Mouse (Mus musculus): Measurements from ENCODE around the gene Sdk1.

The Sdk1 gene

GRCm38 (mm10) chr5:142036536-142036935 lies 795.2 kb downstream of the Sdk1 start:
- no peak for DNase-seq

- no peak for DNase-seq
Observed at GRCm38 (mm10) chr5:142039236-142039635, 797.9 kb downstream of the Sdk1 start.

DNA sequence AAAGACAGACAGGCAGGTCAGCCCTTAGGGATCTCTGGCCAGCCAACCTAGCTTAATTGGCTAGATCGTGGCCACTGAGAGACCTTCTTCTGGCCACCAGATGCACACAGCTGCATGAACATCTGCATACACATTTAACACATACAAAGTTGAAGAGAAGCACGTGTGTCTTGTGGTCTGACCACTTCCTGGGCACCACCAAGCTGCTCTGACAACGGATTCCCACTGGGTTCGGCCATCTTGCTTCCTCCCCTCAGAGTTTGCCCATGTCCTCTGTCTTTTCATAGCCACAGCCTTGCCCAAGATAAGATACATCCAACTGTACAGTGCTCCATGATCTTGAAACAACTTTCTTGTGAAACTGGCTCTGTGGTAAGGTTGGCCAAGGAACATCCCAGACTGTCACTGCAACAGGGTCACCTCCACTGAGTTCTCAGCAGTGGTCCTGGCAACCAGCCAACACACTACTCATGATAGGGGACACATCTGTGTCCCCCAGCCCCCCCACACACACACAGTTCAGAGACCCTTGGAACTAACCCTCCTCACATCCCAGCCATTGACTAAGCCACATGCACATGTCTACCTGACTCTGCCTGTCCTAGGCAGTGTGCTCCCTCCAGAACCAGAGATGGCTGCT lies 798.7 kb downstream of the Sdk1 start:
- DNase-seq, result no peak

- DNase-seq, result no peak
Observed at GRCm38 (mm10) chr5:142041226-142041802, 800.0 kb downstream of the Sdk1 start.

GRCm38 (mm10) chr5:142061781-142062180 lies 820.5 kb downstream of the Sdk1 start:
- no peak for DNase-seq

DNA sequence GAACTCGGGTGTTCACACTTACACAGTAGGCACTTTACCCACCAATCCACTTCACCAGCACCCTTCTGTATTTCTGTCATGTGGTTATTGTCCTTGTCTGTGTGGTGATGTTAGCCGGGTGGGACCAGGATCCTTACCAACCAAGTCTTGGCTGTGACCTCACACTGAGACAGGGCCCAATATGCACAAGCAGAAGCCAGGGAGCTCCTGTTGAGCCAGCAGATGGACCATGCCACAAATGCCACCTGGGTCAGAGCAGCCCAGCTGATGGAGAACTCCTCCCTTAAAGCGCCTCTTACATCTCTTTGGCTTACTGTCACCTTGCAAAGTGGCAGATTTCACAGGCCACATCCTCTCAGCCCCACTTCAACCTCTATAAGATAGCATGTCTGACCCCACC lies 830.0 kb downstream of the Sdk1 start:
- DNase-seq, result peak; percentile 59

DNA sequence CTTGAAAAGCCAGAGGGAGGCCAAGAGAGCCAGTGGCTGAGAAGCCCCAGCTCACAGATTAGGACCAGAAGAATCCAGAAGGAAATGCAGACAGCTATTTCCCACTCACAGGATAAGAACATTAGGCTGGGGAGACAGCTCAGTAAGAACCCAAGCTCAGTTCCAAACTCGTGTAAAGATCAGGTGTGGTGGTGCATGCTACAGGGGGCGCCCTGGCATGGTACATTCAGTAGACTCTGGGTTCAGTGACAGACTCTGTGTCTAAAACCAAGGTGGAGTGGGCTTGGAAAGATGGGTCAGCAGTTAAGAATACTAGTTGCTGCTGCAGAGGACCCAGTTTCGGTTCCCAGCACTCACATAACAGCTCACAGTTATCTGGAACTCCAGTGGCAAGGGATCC lies 832.6 kb downstream of the Sdk1 start:
- no peak for DNase-seq

DNA sequence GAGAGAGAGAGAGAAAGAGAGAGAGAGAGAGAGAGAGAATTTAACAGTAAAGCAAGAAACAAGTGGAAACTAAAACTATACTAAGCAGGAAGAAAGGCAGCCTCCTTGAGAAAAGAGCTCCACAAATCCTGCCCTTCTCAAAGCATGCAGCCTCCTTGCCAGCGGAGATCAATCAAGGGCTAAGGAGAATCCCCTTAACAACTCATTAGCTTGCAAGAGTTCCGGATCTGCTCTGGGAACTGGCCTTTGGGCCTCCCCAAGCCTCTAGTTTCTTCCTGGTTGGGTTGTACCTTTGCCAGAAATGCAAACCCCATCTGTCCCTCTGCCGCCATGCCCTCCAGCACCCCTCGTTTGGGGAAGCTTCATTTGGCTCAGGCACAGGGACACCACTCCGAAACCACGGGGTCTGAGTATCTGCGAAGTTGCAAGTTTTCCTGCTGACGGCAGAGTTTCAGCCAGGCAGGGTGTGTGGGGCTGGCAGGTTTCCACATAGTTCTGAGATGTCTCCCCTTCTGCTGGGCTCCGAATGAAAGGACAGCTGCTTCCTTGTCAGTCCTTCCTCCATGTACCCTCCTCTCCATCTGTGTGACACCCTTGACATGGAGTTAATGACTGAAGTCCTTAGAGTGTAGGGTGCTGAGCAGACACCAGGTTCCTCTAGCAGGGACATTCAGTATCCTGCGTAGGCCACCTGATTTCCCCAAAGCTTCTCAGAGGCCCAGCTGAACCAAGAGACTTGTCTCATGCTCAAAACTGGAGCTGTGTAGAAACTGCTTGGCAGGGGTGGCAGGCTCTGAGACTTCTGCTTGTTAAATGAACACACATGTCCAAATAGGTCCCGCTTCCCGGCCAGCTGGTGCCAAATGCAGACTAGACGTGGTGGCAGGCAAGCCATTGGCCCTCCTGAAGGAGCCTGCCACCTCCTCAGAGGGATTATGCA lies 833.5 kb downstream of the Sdk1 start:
- DNase-seq, result peak; percentile 53

- DNase-seq, result no peak
Observed at GRCm38 (mm10) chr5:142080661-142081060, 839.4 kb downstream of the Sdk1 start.

- DNase-seq, result peak; percentile 76
Observed at GRCm38 (mm10) chr5:142081076-142081475, 839.8 kb downstream of the Sdk1 start.

DNA sequence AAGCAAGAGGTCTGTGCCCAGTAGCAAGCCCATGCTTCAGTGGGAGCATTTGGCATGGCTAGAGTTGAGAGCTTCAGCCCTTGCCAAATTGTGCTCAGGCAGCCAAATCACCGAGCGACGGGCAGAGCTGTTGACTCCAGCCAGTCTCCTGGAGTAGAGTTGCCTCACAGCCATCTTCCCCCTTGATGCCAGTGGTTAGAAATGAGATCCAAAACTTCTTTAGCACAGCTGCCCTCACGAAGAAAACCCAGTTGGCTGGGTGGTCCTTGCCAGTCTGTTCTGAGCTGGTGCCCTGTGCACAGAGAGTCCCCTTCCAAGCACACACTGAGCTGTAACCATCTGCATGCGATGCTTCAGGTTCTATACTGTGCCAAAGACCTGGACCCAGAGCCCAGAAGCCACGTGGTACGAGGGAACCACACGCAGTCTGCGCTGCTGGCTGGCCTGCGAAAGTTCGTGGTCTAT lies 855.1 kb downstream of the Sdk1 start:
- peak; percentile 88 for DNase-seq

- peak; percentile 25 for DNase-seq
Observed at GRCm38 (mm10) chr5:142100176-142100575, 858.9 kb downstream of the Sdk1 start.

GRCm38 (mm10) chr5:142107434-142107833 lies 866.1 kb downstream of the Sdk1 start:
- no peak for DNase-seq

GRCm38 (mm10) chr5:142111989-142112388 lies 870.7 kb downstream of the Sdk1 start:
- no peak for DNase-seq

DNA sequence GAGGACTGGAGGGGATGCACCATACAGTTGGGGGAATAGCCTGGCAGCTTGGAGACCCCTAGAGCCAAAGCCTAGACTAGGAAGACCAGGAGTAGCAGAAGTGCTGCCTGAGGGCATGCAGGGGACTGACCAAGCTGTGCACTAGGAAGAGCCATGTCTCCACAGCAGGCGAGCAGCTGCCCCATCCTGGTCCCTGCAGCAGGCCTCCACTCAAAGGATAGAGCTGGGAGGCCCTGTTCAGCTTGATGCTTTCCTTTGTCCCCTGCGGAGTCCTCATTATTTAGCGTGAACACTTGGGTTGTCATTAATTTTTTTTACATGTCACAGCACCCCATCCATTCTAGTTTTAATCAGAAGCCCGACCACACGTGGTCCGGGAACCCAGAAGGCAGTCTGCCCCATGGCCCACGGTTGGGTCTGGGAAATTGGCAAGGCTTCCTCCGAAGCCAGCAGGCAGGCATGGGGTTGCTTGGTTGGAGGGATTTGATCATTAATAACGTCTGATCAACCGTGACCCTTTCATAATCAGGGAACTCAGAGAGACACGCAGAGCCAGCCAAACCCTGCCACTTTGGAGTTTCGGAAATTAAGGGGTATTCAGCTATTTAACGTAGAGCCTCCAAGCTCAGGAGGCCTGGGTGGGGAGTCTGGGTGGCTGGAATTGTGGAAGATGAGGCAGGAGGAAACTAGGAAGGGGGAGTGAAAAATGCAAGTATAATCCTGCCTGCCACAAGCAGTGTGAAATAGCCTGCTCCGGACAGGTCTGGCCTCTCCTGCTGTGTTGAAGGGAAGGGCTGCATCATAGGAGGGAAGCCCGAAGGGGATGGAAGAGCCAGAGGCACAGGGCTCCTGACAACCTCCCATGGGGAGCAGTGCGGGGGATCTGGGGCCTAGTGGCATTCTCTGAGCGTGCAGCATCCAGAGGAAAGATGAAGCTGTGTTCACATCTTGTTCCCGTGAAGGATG lies 872.2 kb downstream of the Sdk1 start:
- DNase-seq, result no peak

- no peak for DNase-seq
Observed at GRCm38 (mm10) chr5:142127779-142128178, 886.5 kb downstream of the Sdk1 start.

- no peak for DNase-seq
Observed at GRCm38 (mm10) chr5:142128181-142128611, 886.9 kb downstream of the Sdk1 start.

DNA sequence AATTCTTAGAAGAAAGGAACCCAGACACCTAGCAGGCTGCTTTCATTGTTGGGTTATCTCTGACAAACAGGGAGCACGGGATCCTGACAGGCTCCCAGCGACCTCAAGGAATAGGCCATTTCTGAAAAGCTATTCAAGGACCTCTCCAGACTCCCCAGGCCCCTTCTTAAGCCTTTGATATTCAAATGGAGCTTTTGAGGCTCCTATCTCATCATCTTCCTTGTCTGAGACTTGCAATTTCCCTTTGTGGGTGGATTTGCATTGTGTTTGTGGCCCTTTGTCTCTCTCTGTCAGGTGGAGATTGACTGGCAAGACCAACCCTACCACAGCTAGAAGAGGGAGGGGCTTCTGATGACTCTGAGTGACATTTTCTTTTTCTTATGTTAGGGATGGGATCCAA lies 888.7 kb downstream of the Sdk1 start:
- no peak for DNase-seq

DNA sequence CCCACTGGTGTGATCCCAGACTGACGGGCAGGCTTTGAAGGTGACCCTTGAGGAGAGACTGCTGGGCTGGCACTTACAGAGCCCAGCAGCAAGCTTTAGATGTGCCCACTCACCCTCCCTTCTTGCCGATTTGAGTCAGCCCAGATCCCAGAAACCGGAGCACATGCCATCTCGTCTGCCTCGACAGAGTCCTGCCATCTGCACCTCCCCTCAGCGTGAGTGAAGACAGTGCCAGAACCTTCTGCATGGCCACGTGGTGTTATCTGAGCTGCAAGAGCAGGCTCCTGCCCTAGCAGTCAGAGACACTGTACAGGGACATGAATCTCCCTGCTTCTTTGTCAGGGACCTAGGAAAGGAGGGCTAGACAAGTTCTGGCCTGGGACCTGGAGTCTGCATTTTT lies 898.7 kb downstream of the Sdk1 start:
- peak; percentile 95 for DNase-seq

DNA sequence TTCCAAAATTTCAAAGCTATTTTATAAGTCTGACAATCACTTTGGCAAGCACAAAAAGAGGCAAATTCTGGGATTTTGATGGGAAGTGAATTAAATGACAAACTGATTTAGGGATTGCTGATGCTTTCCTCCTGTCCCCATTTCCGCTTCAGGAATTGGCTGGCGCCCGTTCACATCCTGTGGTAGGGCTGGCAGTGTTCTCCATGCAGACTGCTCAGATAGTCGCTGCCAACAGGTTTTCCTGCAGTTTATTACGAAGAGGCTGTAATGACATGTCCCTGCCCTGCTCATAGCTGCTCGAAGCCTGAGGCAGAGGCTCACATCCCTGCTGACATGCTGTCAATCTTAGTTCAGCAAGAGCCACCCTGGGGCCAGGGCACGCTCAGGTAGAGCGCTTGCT lies 908.3 kb downstream of the Sdk1 start:
- DNase-seq, result peak; percentile 79

DNA sequence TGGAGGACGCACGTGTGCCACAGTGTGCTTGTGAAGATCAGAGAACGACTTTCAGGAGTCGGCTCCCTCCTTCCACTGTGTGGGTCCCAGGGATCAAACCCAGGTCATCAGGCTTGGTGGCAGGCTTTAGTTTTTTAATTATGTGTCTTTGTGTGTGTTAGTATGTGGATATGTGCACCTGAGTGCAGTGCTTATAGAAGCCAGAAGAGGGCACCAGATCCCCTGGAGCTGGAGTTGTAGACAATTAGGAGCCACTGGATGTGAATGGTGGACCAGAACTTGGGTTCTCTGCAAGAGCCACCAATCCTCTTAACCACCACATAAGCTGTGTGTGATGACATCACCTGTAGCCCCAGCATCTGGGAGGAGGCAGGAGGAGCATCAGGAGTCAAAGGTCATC lies 909.5 kb downstream of the Sdk1 start:
- DNase-seq, result no peak

All from cerebellum, adult 9-11 months (tissue).